ENCODE assay signal across 18 mouse cellular contexts in the genomic region with DNA sequence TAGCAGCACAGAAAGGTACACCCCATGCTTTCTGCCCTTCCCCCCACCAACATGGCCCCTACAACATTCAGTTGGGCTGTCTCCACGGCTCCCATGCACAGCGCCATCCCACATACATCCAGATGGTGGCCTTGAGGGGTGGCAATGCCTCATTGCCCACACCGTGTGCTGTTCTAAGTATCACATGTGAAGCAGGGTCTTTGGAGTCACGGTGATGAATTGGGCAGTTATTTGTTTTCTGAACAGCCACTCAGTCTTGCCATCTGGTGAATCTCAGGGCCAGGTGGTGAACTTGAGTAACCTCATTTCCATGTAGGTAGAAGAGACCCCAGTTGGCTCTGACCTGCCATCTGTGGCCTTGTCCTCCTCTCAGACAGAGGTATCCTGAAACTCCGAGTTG. TPM values are rescaled to one million over a fixed set of nuclear protein-coding genes. Genes with fewer than 3 reads are reported as not detected.
DNase-seq lines count a peak whose midpoint lies in the region; ATAC-seq and TF ChIP-seq lines count a peak whose summit lies in the region.
"Had no signal": no experiment of that assay in that cellular context is flagged by ENCODE, and none has a peak within 500 bp of the region (broad histone marks: within the 10 kb centered on the region; RNA-seq: fewer than 3 reads in every experiment).

No protein-coding gene starts in this region.

- H3K27ac ChIP-seq in hindbrain, embryonic 15.5 days (replicated peaks) = no peak overlapping the region
- H3K27ac ChIP-seq in hindbrain, embryonic 12.5 days = no peak overlapping the region
- H3K27ac ChIP-seq in midbrain, postnatal 0 days (ENCODE audit: low read depth, low read length) = no peak overlapping the region
- H3K27ac ChIP-seq in midbrain, embryonic 14.5 days (replicated peaks; ENCODE audit: low read depth, low read length) = no peak overlapping the region
- H3K27ac ChIP-seq: embryonic facial prominence, embryonic 10.5 days; neural tube, embryonic 13.5 days had no signal

- no peak overlapping the region for H3K9ac ChIP-seq in hindbrain, embryonic 15.5 days
- H3K9ac ChIP-seq in hindbrain, embryonic 12.5 days = no peak overlapping the region
- no peak overlapping the region for H3K9ac ChIP-seq in midbrain, postnatal 0 days (replicated peaks; ENCODE audit: low read length, poor library complexity, severe bottlenecking)
- no peak overlapping the region for H3K9ac ChIP-seq in midbrain, embryonic 14.5 days (replicated peaks; ENCODE audit: low read length)
- H3K9ac ChIP-seq: neural tube, embryonic 13.5 days had no signal

- H3K9me3 ChIP-seq in hindbrain, embryonic 15.5 days = no peaks in the 10 kb centered on the region
- no peaks in the 10 kb centered on the region for H3K9me3 ChIP-seq in hindbrain, embryonic 12.5 days (replicated peaks)
- H3K9me3 ChIP-seq in midbrain, postnatal 0 days (ENCODE audit: low read length) = no peaks in the 10 kb centered on the region
- H3K9me3 ChIP-seq in midbrain, embryonic 14.5 days (ENCODE audit: control insufficient read depth, low read length) = no peaks in the 10 kb centered on the region
- H3K9me3 ChIP-seq: embryonic facial prominence, embryonic 10.5 days; neural tube, embryonic 13.5 days had no signal

- no peaks in the 10 kb centered on the region for H3K27me3 ChIP-seq in hindbrain, embryonic 15.5 days
- H3K27me3 ChIP-seq in hindbrain, embryonic 12.5 days = no peaks in the 10 kb centered on the region
- H3K27me3 ChIP-seq in midbrain, postnatal 0 days (ENCODE audit: insufficient read depth, low read length) = no peaks in the 10 kb centered on the region
- no peaks in the 10 kb centered on the region for H3K27me3 ChIP-seq in midbrain, embryonic 14.5 days (ENCODE audit: control insufficient read depth, insufficient read depth, low read length)
- H3K27me3 ChIP-seq: neural tube, embryonic 13.5 days had no signal

- peaks cover 6% of the 10 kb centered on the region; the same call in 1 of the 2 replicates for H3K4me1 ChIP-seq in hindbrain, embryonic 15.5 days (replicated peaks)
- peaks cover 2% of the 10 kb centered on the region; the same call in 1 of the 2 replicates for H3K4me1 ChIP-seq in hindbrain, embryonic 12.5 days
- H3K4me1 ChIP-seq in midbrain, postnatal 0 days (ENCODE audit: insufficient read depth, low read length) = no peaks in the 10 kb centered on the region
- no peaks in the 10 kb centered on the region for H3K4me1 ChIP-seq in midbrain, embryonic 14.5 days (ENCODE audit: control insufficient read depth, insufficient read depth, low read length)
- H3K4me1 ChIP-seq: neural tube, embryonic 13.5 days had no signal

- no peak overlapping the region for H3K4me2 ChIP-seq in hindbrain, embryonic 15.5 days
- no peak overlapping the region for H3K4me2 ChIP-seq in hindbrain, embryonic 12.5 days (replicated peaks)
- no peak overlapping the region for H3K4me2 ChIP-seq in midbrain, postnatal 0 days (ENCODE audit: low read depth, low read length, poor library complexity, severe bottlenecking)
- no peak overlapping the region for H3K4me2 ChIP-seq in midbrain, embryonic 14.5 days (ENCODE audit: low read length)
- H3K4me2 ChIP-seq: neural tube, embryonic 13.5 days had no signal

- no peaks in the 10 kb centered on the region for H3K36me3 ChIP-seq in hindbrain, embryonic 15.5 days
- H3K36me3 ChIP-seq in hindbrain, embryonic 12.5 days = no peaks in the 10 kb centered on the region
- no peaks in the 10 kb centered on the region for H3K36me3 ChIP-seq in midbrain, postnatal 0 days (ENCODE audit: insufficient read depth, low read length)
- no peaks in the 10 kb centered on the region for H3K36me3 ChIP-seq in midbrain, embryonic 14.5 days (ENCODE audit: control insufficient read depth, insufficient read depth, low read length)
- H3K36me3 ChIP-seq: embryonic facial prominence, embryonic 10.5 days; neural tube, embryonic 13.5 days had no signal

- no peak overlapping the region for H3K4me3 ChIP-seq in hindbrain, embryonic 15.5 days
- H3K4me3 ChIP-seq in hindbrain, embryonic 12.5 days = no peak overlapping the region
- no peak overlapping the region for H3K4me3 ChIP-seq in midbrain, postnatal 0 days (ENCODE audit: low read depth, low read length)
- H3K4me3 ChIP-seq in midbrain, embryonic 14.5 days (replicated peaks; ENCODE audit: low read depth, low read length) = no peak overlapping the region
- H3K4me3 ChIP-seq: embryonic facial prominence, embryonic 10.5 days; neural tube, embryonic 13.5 days had no signal

- peak; percentile 48; the same call in 1 of the 2 replicates for ATAC-seq in hindbrain, embryonic 15.5 days (ENCODE audit: low FRiP score, low read depth)
- ATAC-seq in hindbrain, embryonic 12.5 days (ENCODE audit: low FRiP score) = no peak
- ATAC-seq in midbrain, postnatal 0 days (ENCODE audit: low FRiP score) = no peak
- no peak for ATAC-seq in midbrain, embryonic 14.5 days (ENCODE audit: low FRiP score, low TSS enrichment)
- ATAC-seq: forebrain, embryonic 14.5 days; intestine, postnatal 0 days had no signal

- DNase-seq in midbrain, postnatal 0 days (ENCODE audit: low spot score) = peak; percentile 80
- DNase-seq in midbrain, embryonic 14.5 days = no peak
- peak; percentile 66 for DNase-seq in cerebellum, adult 8-10 months
- no peak for DNase-seq in spleen, postnatal 36 days (ENCODE audit: low spot score in 2 of 2)
- no peak for DNase-seq in B cell, adult 2 months
- DNase-seq: gastrocnemius, postnatal 36 days; heart, postnatal 4 days; kidney, postnatal 14 days; lung, postnatal 14 days; right cerebral cortex, postnatal 4 days had no signal

- WGBS in hindbrain, embryonic 15.5 days = 56% methylated on average over 5 of the region's 5 CpGs
- 74% methylated on average over 5 of the region's 5 CpGs for WGBS in hindbrain, embryonic 12.5 days
- 83% methylated on average over 5 of the region's 5 CpGs for WGBS in midbrain, postnatal 0 days
- 83% methylated on average over 5 of the region's 5 CpGs for WGBS in midbrain, embryonic 14.5 days

- no peak for TF ChIP-seq CTCF in midbrain, postnatal 0 days (IDR thresholded peaks at IDR 0.05)

RNA-seq across cellular contexts. Expression of gene Lipc, which starts 7.8 kb away (rescaled TPM):
- 0.21 TPM in 1 of 2 replicates, not detected in the other for polyA plus RNA-seq in hindbrain, embryonic 15.5 days (2015; fragmentation: Nextera tagmentation; extraction: Ambion mirVana)
- polyA plus RNA-seq in hindbrain, embryonic 12.5 days (2016; fragmentation: Nextera tagmentation; extraction: Ambion mirVana) = 0.70 TPM in 1 of 2 replicates, not detected in the other
- not detected in 2 replicates for total RNA-seq in midbrain, postnatal 0 days (2014; rRNA removed)
- 0.18 TPM in 1 of 2 replicates, not detected in the other for polyA plus RNA-seq in midbrain, postnatal 0 days (2015; fragmentation: Nextera tagmentation; extraction: Ambion mirVana)
- polyA plus RNA-seq in midbrain, embryonic 14.5 days (2014; fragmentation: Nextera tagmentation; extraction: Ambion mirVana) = not detected in 2 replicates
- total RNA-seq: gastrocnemius, postnatal 36 days; monocyte, adult 5-6 weeks had no signal
- polyA plus RNA-seq: C2C12; embryonic facial prominence, embryonic 10.5 days; intestine, postnatal 0 days had no signal

Comparison
In these comparisons a context has a peak if more than half of its experiments do, and no peak if none do; other contexts are left out.
1. DNase-seq: peak in midbrain, postnatal 0 days (single experiment) and cerebellum, adult 8-10 months (single experiment); none in midbrain, embryonic 14.5 days (single experiment), spleen, postnatal 36 days (0 of 2) and B cell, adult 2 months (0 of 2).